Mouse (Mus musculus): ENCODE data around the gene Btbd35f9. TPM values are rescaled to one million over a fixed set of nuclear protein-coding genes. Genes with fewer than 3 reads are reported as not detected.
"Not testable (repeated sequence)": the region's sequence is repeated elsewhere in the genome, so short reads cannot be mapped to it uniquely, and the experiment has no call there.

The Btbd35f9 gene
- total RNA-seq (2022) = not detected

GRCm38 (mm10) chrX:34161399-34161798 lies at the start of gene Btbd35f9:
TSS of gene Btbd35f9 (minus strand) at chrX:34161499.
- not testable (repeated sequence) for DNase-seq (ENCODE audit: low spot score in 2 of 2)

Other genes starting within 250 kb of the Btbd35f9 start
- gene Btbd35f6, start 205.0 kb downstream of the Btbd35f9 start, total RNA-seq (2022) = not detected
- gene Gm21870, start 174.7 kb downstream of the Btbd35f9 start, total RNA-seq (2022) = not detected
- not detected for gene Spin2g, start 77.2 kb upstream of the Btbd35f9 start, total RNA-seq (2022)

Measured in left cerebral cortex, adult 8-10 months (tissue).